ENCODE assay signal across 19 mouse cellular contexts in the genomic region with DNA sequence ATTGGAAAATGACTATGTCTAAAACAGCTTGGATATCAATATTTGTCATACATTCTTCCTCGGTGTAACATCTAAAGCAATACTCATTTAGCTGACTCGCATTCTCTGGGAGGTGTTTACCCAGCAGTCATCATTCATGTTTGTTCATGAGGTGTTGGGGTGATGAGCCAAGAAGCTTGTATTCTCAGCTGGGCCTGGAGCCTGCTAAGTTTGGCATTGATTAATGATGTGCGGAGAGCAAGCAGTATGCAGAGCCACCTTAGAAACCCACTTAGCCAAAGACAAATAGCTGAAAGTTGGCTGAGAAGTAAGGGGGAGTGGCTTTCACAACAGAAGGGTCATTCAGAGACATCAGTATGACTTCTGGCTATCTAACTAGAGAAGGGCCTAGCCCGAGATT.
DNase-seq lines count a peak whose midpoint lies in the region; ATAC-seq and TF ChIP-seq lines count a peak whose summit lies in the region.
"Had no signal": no experiment of that assay in that cellular context is flagged by ENCODE, and none has a peak within 500 bp of the region (broad histone marks: within the 10 kb centered on the region; RNA-seq: fewer than 3 reads in every experiment).

No protein-coding gene starts in this region.

- no peak overlapping the region for H3K4me2 ChIP-seq in lung, embryonic 14.5 days
- no peak overlapping the region for H3K4me2 ChIP-seq in lung, embryonic 15.5 days
- H3K4me2 ChIP-seq in neural tube, embryonic 14.5 days (ENCODE audit: low read depth, low read length) = no peak overlapping the region
- H3K4me2 ChIP-seq: forebrain, embryonic 13.5 days; heart, embryonic 15.5 days; limb, embryonic 15.5 days; stomach, embryonic 15.5 days had no signal

- H3K9ac ChIP-seq in lung, embryonic 14.5 days = no peak overlapping the region
- H3K9ac ChIP-seq in lung, embryonic 15.5 days = no peak overlapping the region
- H3K9ac ChIP-seq in neural tube, embryonic 14.5 days (replicated peaks; ENCODE audit: low read depth, low read length) = no peak overlapping the region
- H3K9ac ChIP-seq: forebrain, embryonic 13.5 days; heart, embryonic 15.5 days; limb, embryonic 15.5 days; stomach, embryonic 15.5 days had no signal

- H3K27ac ChIP-seq in lung, embryonic 14.5 days (ENCODE audit: low read depth) = no peak overlapping the region
- H3K27ac ChIP-seq in lung, embryonic 15.5 days = no peak overlapping the region
- H3K27ac ChIP-seq in neural tube, embryonic 14.5 days (ENCODE audit: low read depth, low read length) = no peak overlapping the region
- H3K27ac ChIP-seq: forebrain, embryonic 13.5 days; heart, embryonic 15.5 days; limb, embryonic 15.5 days; stomach, embryonic 15.5 days had no signal

- no peaks in the 10 kb centered on the region for H3K9me3 ChIP-seq in lung, embryonic 14.5 days (ENCODE audit: low read depth, low read length)
- no peaks in the 10 kb centered on the region for H3K9me3 ChIP-seq in lung, embryonic 15.5 days
- H3K9me3 ChIP-seq in neural tube, embryonic 14.5 days (ENCODE audit: control insufficient read depth, low read length) = no peaks in the 10 kb centered on the region
- H3K9me3 ChIP-seq: forebrain, embryonic 13.5 days; heart, embryonic 15.5 days; limb, embryonic 15.5 days; stomach, embryonic 15.5 days had no signal

- no peaks in the 10 kb centered on the region for H3K36me3 ChIP-seq in lung, embryonic 14.5 days (ENCODE audit: insufficient read depth)
- no peaks in the 10 kb centered on the region for H3K36me3 ChIP-seq in lung, embryonic 15.5 days
- H3K36me3 ChIP-seq in neural tube, embryonic 14.5 days (ENCODE audit: control insufficient read depth, insufficient read depth, low read length) = no peaks in the 10 kb centered on the region
- H3K36me3 ChIP-seq: heart, embryonic 15.5 days; limb, embryonic 15.5 days; stomach, embryonic 15.5 days had no signal

- no peak for TF ChIP-seq CTCF in lung, embryonic 14.5 days (IDR thresholded peaks at IDR 0.05; ENCODE audit: low read depth)
- no peak for TF ChIP-seq CTCF in lung, adult 2 months (IDR thresholded peaks at IDR 0.05; ENCODE audit: insufficient read depth, low read length)

- H3K4me1 ChIP-seq in lung, embryonic 14.5 days (ENCODE audit: insufficient read depth) = no peaks in the 10 kb centered on the region; the same call in 1 of the 2 replicates
- H3K4me1 ChIP-seq in lung, adult 2 months (ENCODE audit: control insufficient read depth, insufficient read depth, low read length) = peaks cover 4% of the 10 kb centered on the region; the same call in 1 of the 2 replicates
- peaks cover 5% of the 10 kb centered on the region; the same call in 1 of the 2 replicates for H3K4me1 ChIP-seq in lung, embryonic 15.5 days
- H3K4me1 ChIP-seq in neural tube, embryonic 14.5 days (ENCODE audit: control insufficient read depth, insufficient read depth, low read length) = no peaks in the 10 kb centered on the region
- H3K4me1 ChIP-seq: limb, embryonic 15.5 days; stomach, embryonic 15.5 days had no signal

- H3K27me3 ChIP-seq in lung, embryonic 14.5 days (ENCODE audit: insufficient read depth, low read length) = no peaks in the 10 kb centered on the region
- H3K27me3 ChIP-seq in lung, embryonic 15.5 days = no peaks in the 10 kb centered on the region
- no peaks in the 10 kb centered on the region for H3K27me3 ChIP-seq in neural tube, embryonic 14.5 days (ENCODE audit: control insufficient read depth, insufficient read depth, low read length)
- H3K27me3 ChIP-seq: forebrain, embryonic 13.5 days; heart, embryonic 15.5 days; limb, embryonic 15.5 days; stomach, embryonic 15.5 days had no signal

- ATAC-seq in lung, embryonic 14.5 days (ENCODE audit: insufficient read depth) = peak; percentile 97
- peak; percentile 83; the same call in 1 of the 2 replicates for ATAC-seq in lung, embryonic 15.5 days (ENCODE audit: borderline replicate concordance, extremely low read depth, low FRiP score, low TSS enrichment)
- ATAC-seq in neural tube, embryonic 14.5 days (ENCODE audit: low read depth) = peak; percentile 49; the same call in 1 of the 2 replicates
- ATAC-seq: forebrain, embryonic 13.5 days; inflammation-experienced regulatory T-cells, adult 6 months; midbrain, embryonic 16.5 days had no signal

- peak; percentile 84 for DNase-seq in lung, embryonic 14.5 days
- no peak for DNase-seq in lung, adult 2 months
- DNase-seq in embryo, embryonic 11 days = peak; percentile 11
- no peak for DNase-seq in adrenal gland, adult 18-20 months (ENCODE audit: low spot score in 2 of 2)
- no peak for DNase-seq in right cerebral cortex, postnatal 14 days
- DNase-seq: cerebellum, adult 18-20 months; heart, adult 18-20 months; kidney, postnatal 25 days; layer of hippocampus, adult 9-11 months; retina, postnatal 1 day; thymus, postnatal 25 days had no signal

- H3K4me3 ChIP-seq in lung, embryonic 14.5 days (ENCODE audit: low read depth, low read length) = no peak overlapping the region
- H3K4me3 ChIP-seq in lung, adult 2 months (replicated peaks; ENCODE audit: extremely low read depth, low read depth, low read length) = no peak overlapping the region
- no peak overlapping the region for H3K4me3 ChIP-seq in lung, embryonic 15.5 days
- no peak overlapping the region for H3K4me3 ChIP-seq in neural tube, embryonic 14.5 days (ENCODE audit: low read depth, low read length)
- H3K4me3 ChIP-seq: forebrain, embryonic 13.5 days; heart, embryonic 15.5 days; limb, embryonic 15.5 days; stomach, embryonic 15.5 days had no signal

- no peak for TF ChIP-seq POLR2A in lung, adult 2 months (IDR thresholded peaks at IDR 0.05; ENCODE audit: borderline replicate concordance, extremely low read depth, low read depth, low read length)

- 17% methylated on average over 4 of the region's 4 CpGs for WGBS in lung, embryonic 14.5 days
- 52% methylated on average over 4 of the region's 4 CpGs for WGBS in lung, adult 2 months
- 25% methylated on average over 4 of the region's 4 CpGs for WGBS in lung, embryonic 15.5 days
- WGBS in neural tube, embryonic 14.5 days = 77% methylated on average over 4 of the region's 4 CpGs

Comparison
In these comparisons a context has a peak if more than half of its experiments do, and no peak if none do; other contexts are left out.
1. DNase-seq: peak in lung, embryonic 14.5 days (single experiment) and embryo, embryonic 11 days (single experiment); none in lung, adult 2 months (single experiment), adrenal gland, adult 18-20 months (0 of 2) and right cerebral cortex, postnatal 14 days (single experiment).
2. Peak in every context shown above with its lines, with median percentiles within 50 percentile points of each other: ATAC-seq.